Mouse (Mus musculus) WW6 (cell line): ENCODE measurements at regions not wholly inside any gene's neighbourhood (a gene's known extent, or its start where the extent isn't known, plus 50 kb on each side); places are given as distances from the start of the nearest gene placed in this dataset.

Experiments used
- DNase-seq: peaks from one replicate; pipeline ENCODE4 v3.0.0-alpha.2; 2013; ENCODE audit warnings: low read depth, low spot score

- no peak for DNase-seq
These were observed 223.2 kb upstream of the Agtr1b start for GRCm38 (mm10) chr3:20590143-20590542.

GRCm38 (mm10) chr3:20551563-20551962 lies 184.6 kb upstream of the Agtr1b start:
- DNase-seq, result no peak

- no peak for DNase-seq
These were observed 177.0 kb upstream of the Agtr1b start for GRCm38 (mm10) chr3:20543991-20544390.

GRCm38 (mm10) chr3:20538492-20539004 lies 171.6 kb upstream of the Agtr1b start:
- no peak for DNase-seq

GRCm38 (mm10) chr3:20520738-20521137 lies 153.8 kb upstream of the Agtr1b start:
- DNase-seq, result no peak

GRCm38 (mm10) chr3:20509192-20509591 lies 142.2 kb upstream of the Agtr1b start:
- DNase-seq, result peak; percentile 40

DNA sequence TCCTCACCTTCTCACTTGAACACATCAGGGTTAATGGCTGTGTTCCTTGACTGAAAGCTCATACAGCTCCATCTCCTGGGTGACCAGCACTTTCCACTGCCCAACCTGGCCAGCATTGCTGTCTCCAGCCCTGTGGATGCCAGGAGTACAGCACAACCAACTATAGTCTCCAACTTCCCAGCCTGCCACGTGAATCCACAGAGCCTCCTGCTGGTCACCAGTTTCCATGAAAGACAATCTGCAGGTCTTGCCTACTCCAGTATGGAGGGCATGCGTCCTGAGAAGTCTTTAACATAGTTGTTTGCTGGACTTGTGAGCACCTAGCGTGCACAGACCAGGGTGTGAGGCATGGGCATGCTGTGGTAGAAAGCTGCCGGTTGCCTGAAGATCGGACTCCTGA lies 138.6 kb upstream of the Agtr1b start:
- no peak for DNase-seq
